Mouse (Mus musculus) 3T3-L1 (cell line): ENCODE data around the gene Ctr9.

ENCODE experiments used
- DNase-seq: peaks from one replicate; pipeline ENCODE4 v3.0.0-alpha.2; 2015; ENCODE audit warnings: low read depth, low spot score

Ctr9 gene

GRCm38 (mm10) chr7:111029046-111029553 is 349 bp downstream of the Ctr9 start:
- no peak for DNase-seq

DNA sequence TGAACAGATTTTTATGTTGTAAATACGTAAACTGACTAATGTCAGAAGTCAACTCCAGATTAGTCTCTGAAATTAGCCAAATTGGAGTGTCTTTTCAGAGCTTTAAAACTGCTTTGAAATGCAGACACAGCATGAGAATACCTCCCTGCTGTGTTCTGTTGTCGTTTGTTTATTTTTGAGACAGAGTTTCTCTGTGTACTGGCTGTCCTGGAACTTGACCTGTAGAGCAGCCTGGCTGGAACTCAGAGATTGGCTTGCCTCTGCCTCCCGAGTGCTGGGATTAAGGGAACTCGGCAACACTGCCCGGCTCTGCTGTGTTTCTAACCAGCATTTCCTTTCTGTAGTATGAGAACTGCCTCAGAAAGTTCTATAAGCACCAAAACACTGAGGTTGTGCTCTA is 20.2 kb downstream of the Ctr9 start:
- DNase-seq, result no peak

GRCm38 (mm10) chr7:111049652-111050421 is 21.1 kb downstream of the Ctr9 start:
- peak; percentile 71 for DNase-seq

GRCm38 (mm10) chr7:111055221-111055620 is 26.5 kb downstream of the Ctr9 start:
- no peak for DNase-seq

DNA sequence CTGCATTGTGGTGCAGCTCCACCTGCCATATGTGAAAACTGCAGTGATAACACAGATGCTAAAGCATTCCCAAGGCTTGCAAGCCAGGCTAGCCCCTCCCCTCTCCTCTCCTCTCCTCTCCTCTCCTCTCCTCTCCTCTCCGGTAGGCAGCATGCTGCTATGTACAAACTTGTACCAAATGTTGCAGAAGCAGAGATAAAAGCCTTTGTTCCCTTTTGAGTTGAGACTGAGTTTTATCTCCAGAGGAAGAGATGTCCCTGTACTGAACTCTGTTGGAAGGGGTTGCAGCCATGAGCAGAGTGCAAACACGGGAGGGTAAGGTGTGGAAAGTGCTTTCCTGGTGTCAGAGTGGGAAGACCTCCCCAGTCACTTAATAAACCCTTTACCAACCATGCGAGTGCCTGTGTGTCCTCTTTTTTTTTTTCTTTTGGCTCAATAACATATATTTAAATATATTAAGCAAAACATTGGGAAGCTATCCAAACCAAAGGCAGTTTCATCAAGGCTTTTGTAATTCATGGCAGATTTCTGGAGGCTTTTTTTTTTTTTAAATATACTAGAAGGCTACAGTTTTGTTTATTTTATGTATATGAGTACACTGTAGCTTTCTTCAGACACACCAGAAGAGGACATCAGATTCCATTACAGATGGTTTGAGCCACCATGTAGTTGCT is 27.4 kb downstream of the Ctr9 start:
- no peak for DNase-seq

GRCm38 (mm10) chr7:111059527-111059926 is 30.8 kb downstream of the Ctr9 start:
- DNase-seq, result no peak

- DNase-seq, result no peak
Observed at GRCm38 (mm10) chr7:111062971-111063370, 34.2 kb downstream of the Ctr9 start.

- DNase-seq, result no peak
Observed at GRCm38 (mm10) chr7:111068181-111068580, 39.4 kb downstream of the Ctr9 start.

- peak; percentile 31 for DNase-seq
Observed at GRCm38 (mm10) chr7:111069439-111070166, 40.9 kb downstream of the Ctr9 start.

DNA sequence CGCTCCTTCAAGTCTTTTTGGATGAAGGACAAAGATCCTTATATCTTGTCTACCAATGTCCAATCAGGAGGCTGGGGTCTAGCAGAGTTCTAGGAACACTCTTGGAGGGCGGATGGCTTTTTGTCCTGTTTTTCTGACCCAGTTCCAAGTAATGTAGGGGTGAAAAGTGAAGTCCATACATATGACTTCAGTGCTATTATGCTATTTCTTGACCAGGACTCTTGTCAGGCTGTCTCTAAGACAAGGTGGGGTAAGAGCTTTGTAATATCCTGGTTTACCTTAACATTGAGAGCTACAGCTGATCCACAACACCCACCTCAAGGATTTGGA is 41.4 kb downstream of the Ctr9 start:
- peak; percentile 29 for DNase-seq

- DNase-seq, result no peak
Observed at GRCm38 (mm10) chr7:111072410-111072809, 43.7 kb downstream of the Ctr9 start.

DNA sequence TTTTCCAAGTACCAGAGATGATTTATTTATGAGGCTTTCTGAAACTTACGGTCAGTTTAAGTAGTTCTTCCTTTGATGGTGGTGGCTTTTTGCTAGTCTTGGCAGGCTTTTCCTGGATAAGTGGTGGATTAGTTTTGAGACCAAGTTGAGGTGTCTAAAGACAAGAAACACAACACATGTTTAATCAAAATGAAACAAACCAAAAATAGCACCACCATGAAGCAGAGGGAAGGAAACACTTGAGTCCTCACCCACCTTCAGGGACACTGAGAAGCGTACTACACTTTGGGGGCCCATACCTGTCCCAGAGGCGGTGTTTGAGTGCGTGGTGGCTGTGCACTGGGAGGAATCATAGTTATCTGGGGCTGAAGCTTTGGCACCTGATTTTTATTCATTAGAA is 46.5 kb downstream of the Ctr9 start:
- DNase-seq, result no peak

DNA sequence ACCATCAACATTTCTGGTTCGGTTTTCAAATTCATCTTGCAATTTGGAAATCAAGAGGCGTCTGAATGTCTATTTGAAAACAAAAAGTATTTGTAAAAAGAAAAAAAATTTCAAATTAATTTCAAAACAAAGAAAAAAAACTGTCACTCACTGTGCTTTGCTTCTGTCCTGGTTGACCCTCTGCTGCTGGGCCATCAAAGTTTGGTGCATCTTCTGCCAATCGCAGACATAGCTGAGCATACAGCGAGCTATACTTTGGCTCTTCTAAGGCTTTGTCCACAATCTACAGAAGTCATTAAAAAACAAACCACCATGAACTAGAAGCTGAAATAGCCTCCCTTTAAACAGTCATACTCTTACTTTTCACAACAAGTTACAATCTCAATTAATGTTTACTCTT is 49.5 kb downstream of the Ctr9 start:
- DNase-seq, result no peak

GRCm38 (mm10) chr7:111080026-111080425 is 51.3 kb downstream of the Ctr9 start:
- no peak for DNase-seq

GRCm38 (mm10) chr7:111080876-111081275 is 52.1 kb downstream of the Ctr9 start:
- no peak for DNase-seq

DNA sequence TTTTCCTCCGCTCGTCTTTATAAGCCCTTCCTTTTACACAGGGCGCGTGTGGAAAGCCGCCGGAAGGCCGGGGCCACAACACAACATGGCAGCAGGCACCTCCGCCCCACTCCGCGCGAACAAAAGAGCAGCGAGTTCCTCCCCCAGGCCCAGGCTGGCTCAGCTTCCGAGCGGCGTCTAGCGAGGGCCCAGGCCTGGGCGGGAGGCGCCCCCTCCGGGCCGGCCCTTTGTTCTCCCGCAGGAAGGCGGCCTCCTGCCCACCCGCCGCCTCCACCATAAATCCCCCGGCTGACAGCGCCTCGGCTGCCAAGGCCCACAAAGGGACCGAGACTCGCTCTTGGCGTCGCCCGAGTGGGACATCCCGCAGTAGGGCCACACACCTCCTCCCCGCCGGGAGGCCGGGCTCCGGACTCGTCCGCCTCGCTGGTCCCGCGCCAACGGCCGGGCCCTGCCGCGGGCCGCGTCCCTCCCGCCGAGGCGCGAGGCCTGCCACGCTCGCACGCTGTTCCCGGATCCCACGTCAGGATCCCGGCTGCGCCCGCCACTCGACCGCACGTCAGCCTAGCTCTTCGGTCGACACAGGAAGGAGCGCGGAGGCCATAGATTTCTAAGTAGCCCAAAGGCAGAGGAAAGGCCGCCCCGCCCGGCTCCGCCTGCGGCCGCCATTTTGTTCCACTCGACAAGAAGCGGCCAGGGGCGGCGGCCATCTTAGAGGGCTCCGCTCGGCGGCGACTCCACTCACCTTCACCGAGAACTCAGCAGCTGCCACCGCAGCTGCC is 53.5 kb downstream of the Ctr9 start:
- peak; percentile 46 for DNase-seq

- peak; percentile 94 for DNase-seq
Observed at GRCm38 (mm10) chr7:111082822-111083732, 54.3 kb downstream of the Ctr9 start, which contains the start of gene Eif4g2. Eif4g2 (minus strand) TSS chr7:111083030.

DNA sequence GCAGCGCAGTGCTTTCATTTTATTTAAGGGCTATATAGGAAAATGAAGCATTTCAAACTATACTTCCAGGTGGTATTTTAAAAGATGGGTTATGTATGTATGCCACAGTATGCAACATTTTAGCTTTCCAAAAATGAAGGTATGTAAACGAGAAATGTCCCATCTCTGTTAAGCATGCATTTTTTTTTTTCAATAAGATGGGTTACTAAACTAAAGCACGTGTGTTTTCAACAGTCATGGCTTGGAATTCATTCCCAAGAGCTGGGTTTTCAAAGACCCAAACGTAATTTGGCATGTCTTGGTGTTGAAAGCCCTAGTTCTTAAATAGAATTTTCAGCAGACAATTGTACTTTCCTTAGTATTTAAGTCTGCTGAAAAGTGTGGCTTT is 55.0 kb downstream of the Ctr9 start:
- peak; percentile 42 for DNase-seq

DNA sequence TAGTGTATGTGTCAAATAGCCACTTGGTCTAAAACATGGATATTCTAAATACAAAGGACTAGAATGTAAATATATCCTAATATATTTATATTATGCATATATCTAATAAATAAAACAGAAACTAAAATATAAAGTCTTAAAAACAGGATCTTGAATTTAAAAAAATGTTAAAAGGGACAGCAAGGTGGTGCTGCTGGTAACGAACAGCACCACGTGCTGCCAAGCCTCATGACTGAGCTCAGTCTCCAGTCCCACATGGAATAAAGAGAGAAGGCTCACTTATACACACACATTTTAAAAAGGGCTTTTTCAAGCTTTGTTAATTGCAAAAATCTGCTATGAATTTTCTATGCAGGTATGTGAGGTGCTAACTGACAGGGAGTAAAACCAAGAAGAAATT is 55.7 kb downstream of the Ctr9 start:
- DNase-seq, result no peak

DNA sequence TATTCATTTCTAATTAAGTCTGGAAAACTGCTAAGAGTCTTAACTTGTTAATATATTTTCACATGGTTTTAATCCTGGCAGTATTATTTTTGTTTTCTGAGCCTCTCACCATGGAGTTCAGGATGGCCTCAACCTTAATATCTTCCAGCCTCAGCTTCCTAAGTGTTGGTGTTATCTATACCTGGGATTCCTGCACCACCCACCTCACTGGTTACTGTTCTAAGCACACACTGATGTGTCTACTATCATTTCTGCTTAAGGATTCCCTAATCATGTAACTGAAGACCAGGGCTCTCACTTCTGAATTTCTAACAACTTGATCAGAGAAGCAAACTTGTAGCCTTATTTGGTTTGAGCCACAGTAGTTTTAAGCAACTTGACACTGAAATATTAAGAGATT is 56.4 kb downstream of the Ctr9 start:
- DNase-seq, result no peak

DNA sequence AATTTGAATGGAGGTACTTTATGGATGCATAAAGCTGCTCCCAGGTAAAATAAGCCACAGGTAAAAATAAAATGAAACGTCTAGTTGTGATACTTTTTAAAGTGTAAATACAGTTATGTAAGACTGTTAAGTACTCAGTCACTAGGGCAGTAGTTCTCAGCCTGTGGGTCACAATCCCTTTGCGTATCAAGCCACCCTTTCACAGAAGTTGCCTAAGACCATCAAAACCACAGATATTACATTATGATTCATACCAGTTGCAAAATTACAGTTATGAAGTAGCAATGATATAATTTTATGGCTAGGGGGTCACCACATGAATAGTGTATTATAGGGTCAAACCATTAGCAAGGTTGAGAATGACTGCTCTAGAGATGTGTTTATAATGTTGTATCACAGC is 66.4 kb downstream of the Ctr9 start:
- DNase-seq, result peak; percentile 17
